Mouse (Mus musculus) liver, embryonic 11.5 days (tissue): ENCODE measurements around the gene Celf2. TPM values are rescaled to one million over a fixed set of nuclear protein-coding genes. Genes with fewer than 3 reads are reported as not detected.

ENCODE experiments used
- ATAC-seq: fragments of 200-750 bp; cut with Nextera tagmentation; replicated peaks from 2 replicates; pipeline ENCODE4 v1.8.0; 2017; ENCODE audit warnings: moderate number of reproducible peaks, mild to moderate bottlenecking, moderate TSS enrichment, moderate library complexity; ENCODE audit not compliant: low FRiP score
- DNase-seq: peaks from one replicate; pipeline ENCODE4 v3.0.0-alpha.2; 2017; ENCODE audit warnings: low spot score
- H3K27ac ChIP-seq: fragments of 300-500 bp; sonication (generic); 2 replicates; pipeline ENCODE4 v1.5.1; 2014; ENCODE audit warnings: mild to moderate bottlenecking, low read depth, low read length, control low read depth
- H3K27me3 ChIP-seq: fragments of 300-500 bp; sonication (generic); replicated peaks from 2 replicates; pipeline ENCODE4 v1.6.1; 2014; ENCODE audit warnings: low read length, mixed read lengths; ENCODE audit not compliant: control insufficient read depth, insufficient read depth
- H3K36me3 ChIP-seq: fragments of 300-500 bp; sonication (generic); 2 replicates; pipeline ENCODE4 v1.6.1; 2014; ENCODE audit warnings: mild to moderate bottlenecking, low read length, moderate library complexity, mixed read lengths; ENCODE audit not compliant: control insufficient read depth, insufficient read depth
- H3K4me1 ChIP-seq: fragments of 300-500 bp; sonication (generic); replicated peaks from 2 replicates; pipeline ENCODE4 v1.6.1; 2014; ENCODE audit warnings: low read length, mixed read lengths; ENCODE audit not compliant: control insufficient read depth, insufficient read depth
- H3K4me2 ChIP-seq: fragments of 300-500 bp; sonication (generic); 2 replicates; pipeline ENCODE4 v1.6.1; 2014; ENCODE audit warnings: mild to moderate bottlenecking, control low read depth, moderate library complexity
- H3K4me3 ChIP-seq: fragments of 300-500 bp; sonication (generic); 2 replicates; pipeline ENCODE4 v1.5.1; 2014; ENCODE audit warnings: low read depth, low read length, control low read depth
- H3K9ac ChIP-seq: fragments of 300-500 bp; sonication (generic); 2 replicates; pipeline ENCODE4 v1.6.1; 2014; ENCODE audit warnings: low read depth, low read length, control low read depth
- H3K9me3 ChIP-seq: fragments of 300-500 bp; sonication (generic); 2 replicates; pipeline ENCODE4 v1.6.1; 2016; ENCODE audit warnings: low read length, inconsistent platforms, mixed read lengths; ENCODE audit not compliant: control insufficient read depth
- WGBS: fragments of 180-500 bp; shearing (Covaris S2); extraction: QIAGEN DNeasy Blood & Tissue Kit; methylation state at CpG from one replicate; pipeline ENCODE4 v1.1.7; 2014; 5-methylcytosine and 5-hydroxymethylcytosine counted together
- polyA plus RNA-seq: library from polyadenylated mRNA; unstranded; fragments of >200 nt; fragmentation: Nextera tagmentation; extraction: Ambion mirVana; gene quantifications from 2 replicates; pipeline ENCODE4 v1.2.1, GENCODE M21; 2014

Gene Celf2
- polyA plus RNA-seq, 1 experiment from 2014 or later: 21.1 TPM

DNA sequence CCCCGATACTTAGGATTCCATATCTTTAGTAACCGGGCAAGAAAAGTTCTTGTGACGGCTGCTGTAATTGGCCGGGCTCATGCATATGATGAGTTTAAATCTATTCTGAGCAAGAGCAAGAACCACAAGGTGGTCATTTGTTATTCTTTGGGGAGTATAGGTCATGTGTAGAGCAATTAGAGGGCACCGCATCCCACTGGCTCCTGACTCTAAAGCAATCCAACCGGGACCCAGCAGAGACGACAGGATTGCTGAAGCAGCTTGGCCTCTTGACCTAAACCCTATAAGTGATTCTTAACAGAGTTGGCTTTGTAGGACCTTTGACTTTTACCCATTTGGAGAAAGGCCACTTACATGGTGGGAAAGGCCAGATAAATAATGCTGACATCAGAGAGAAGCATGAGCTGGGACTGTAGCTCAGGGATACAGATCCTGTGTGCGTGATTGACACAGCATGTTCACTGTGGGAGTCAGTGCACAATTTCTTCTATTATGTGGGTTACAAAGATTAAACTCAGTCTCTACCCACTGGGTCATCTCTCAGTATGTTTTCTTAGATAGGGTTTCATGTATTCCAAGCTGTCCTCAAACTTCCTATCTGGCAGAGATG lies 338.2 kb downstream of the Celf2 start:
- WGBS: 77% methylated on average over 8 of the region's 8 CpGs
- Histone ChIP-seq H3K9ac (no peak overlapping the region), H3K27me3 (no peaks in the 10 kb centered on the region), H3K4me2 (no peak overlapping the region), H3K27ac (no peak overlapping the region), H3K4me3 (no peak overlapping the region), H3K4me1 (no peaks in the 10 kb centered on the region), H3K9me3 (no peaks in the 10 kb centered on the region), H3K36me3 (no peaks in the 10 kb centered on the region)
- ATAC-seq: no peak
- no peak for DNase-seq

DNA sequence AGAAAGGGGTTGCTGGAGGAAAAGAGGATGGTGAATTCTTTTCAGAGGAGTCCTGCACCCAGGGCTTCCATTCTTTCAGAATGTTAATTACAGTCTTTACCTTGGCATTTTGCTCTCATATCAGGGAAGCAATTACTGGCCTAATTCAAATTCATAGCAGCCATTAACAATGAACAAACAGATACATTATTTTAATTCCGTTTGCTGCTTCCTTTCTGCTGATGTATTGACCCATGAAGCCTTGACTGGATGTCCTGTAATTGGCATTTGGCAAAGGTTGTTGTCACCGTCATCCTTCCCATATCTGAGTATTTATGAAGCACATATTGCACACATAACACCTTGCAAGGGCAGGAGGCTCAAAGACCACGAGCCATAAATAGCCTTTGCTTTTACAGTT lies 343.6 kb downstream of the Celf2 start:
- Histone ChIP-seq H3K27me3 (no peaks in the 10 kb centered on the region), H3K9me3 (no peaks in the 10 kb centered on the region), H3K4me3 (no peak overlapping the region), H3K9ac (no peak overlapping the region), H3K4me1 (no peaks in the 10 kb centered on the region), H3K36me3 (no peaks in the 10 kb centered on the region), H3K4me2 (no peak overlapping the region), H3K27ac (no peak overlapping the region)
- DNase-seq (no peak), ATAC-seq (no peak)
- 71% methylated on average over 3 of the region's 3 CpGs for WGBS

DNA sequence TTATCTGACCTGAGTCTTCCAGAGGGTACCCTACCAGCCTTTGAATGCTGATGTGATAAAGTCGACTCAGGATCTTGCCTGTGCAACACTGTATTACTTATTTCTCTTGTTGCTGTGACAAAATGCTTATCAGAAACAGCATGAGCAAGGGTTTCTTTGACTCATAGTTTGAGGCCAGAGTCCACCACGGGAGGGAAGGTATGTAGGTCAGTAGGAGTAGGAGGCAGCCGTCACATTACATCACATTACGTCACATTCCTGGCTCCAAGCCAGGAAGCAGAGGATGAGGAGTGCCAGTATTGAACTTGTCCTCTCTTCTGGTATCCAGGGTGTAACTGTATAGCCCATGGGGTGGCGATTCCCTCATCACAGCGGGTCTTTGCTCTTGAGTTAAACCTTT lies 349.3 kb downstream of the Celf2 start:
- H3K9ac ChIP-seq: no peak overlapping the region
- H3K36me3 ChIP-seq: no peaks in the 10 kb centered on the region
- H3K27me3 ChIP-seq: no peaks in the 10 kb centered on the region
- H3K4me3 ChIP-seq: no peak overlapping the region
- H3K4me2 ChIP-seq: no peak overlapping the region
- ATAC-seq (no peak), DNase-seq (no peak)
- no peak overlapping the region for H3K27ac ChIP-seq
- 65% methylated on average over 6 of the region's 6 CpGs for WGBS
- H3K9me3 ChIP-seq: no peaks in the 10 kb centered on the region
- H3K4me1 ChIP-seq: no peaks in the 10 kb centered on the region

DNA sequence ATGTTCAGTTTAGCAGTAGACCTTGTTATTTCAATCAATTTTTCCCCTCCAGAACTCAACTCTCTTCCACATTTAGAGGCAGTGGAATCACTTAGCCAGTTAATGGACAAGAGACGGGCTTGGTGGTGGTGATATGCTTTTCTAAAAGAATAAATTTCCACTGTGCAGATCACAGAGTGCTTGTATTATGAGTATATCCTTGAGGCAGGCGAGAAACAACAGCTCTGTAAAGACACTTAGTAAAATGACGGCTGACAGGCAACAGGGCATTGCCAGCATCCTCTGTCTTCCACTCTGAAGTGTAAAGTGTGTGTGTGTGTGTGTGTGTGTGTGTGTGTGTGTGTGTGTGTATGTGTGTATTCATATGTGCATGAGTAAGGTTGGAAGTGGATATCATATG lies 362.1 kb downstream of the Celf2 start:
- DNase-seq: no peak
- Histone ChIP-seq H3K4me2 (no peak overlapping the region), H3K27me3 (no peaks in the 10 kb centered on the region), H3K36me3 (no peaks in the 10 kb centered on the region), H3K27ac (no peak overlapping the region), H3K4me1 (no peaks in the 10 kb centered on the region), H3K9ac (no peak overlapping the region), H3K9me3 (no peaks in the 10 kb centered on the region), H3K4me3 (no peak overlapping the region)
- ATAC-seq: no peak
- WGBS: 83% methylated on average over 3 of the region's 3 CpGs

DNA sequence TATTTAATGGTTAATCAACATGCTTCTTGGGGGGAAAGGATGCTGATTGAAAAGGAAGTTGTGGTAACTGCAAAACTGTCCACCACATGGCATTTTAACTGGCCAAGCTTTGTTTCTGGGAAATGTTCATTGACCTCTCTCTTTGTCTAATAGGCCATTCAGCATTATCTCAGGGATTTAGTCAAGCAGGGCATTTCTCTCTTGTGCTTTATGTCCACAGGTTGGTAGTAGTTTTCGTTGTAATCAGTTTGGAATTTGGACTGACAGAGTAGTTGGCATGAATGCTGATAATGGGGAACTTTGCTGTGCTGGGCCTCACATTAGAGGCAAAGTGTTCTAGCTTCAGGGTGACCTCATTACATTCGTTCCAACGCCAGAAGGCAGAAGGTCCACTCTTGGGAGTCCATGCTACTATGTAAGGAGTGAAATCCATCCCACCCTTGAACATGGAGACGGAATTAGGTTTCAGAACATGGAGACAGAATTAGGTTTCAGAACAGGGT lies 363.8 kb downstream of the Celf2 start:
- no peaks in the 10 kb centered on the region for H3K36me3 ChIP-seq
- WGBS: 74% methylated on average over 4 of the region's 4 CpGs
- ATAC-seq: no peak
- DNase-seq: no peak
- no peaks in the 10 kb centered on the region for H3K9me3 ChIP-seq
- no peak overlapping the region for H3K9ac ChIP-seq
- no peak overlapping the region for H3K4me3 ChIP-seq
- H3K4me2 ChIP-seq: no peak overlapping the region
- no peaks in the 10 kb centered on the region for H3K4me1 ChIP-seq
- no peaks in the 10 kb centered on the region for H3K27me3 ChIP-seq
- H3K27ac ChIP-seq: no peak overlapping the region

DNA sequence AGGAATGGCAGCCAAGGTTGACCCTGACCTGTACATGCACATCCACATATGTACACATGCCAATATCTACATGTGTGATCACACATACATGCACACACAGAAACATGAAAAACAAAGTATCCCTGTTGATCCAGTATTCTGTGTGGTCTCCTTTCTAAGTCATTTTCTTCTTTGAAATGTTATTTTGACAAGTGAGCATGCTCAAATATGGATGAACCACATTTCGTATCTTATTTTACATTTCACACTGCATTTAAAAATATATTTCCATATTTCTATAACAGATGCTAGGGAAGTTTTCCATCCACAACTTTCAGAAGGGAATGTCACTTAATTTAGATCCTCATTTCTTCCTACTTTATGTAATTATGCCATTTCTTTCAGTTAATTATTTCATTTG lies 364.5 kb downstream of the Celf2 start:
- Histone ChIP-seq H3K9ac (no peak overlapping the region), H3K9me3 (no peaks in the 10 kb centered on the region), H3K36me3 (no peaks in the 10 kb centered on the region), H3K4me1 (no peaks in the 10 kb centered on the region), H3K27me3 (no peaks in the 10 kb centered on the region), H3K4me3 (no peak overlapping the region), H3K27ac (no peak overlapping the region), H3K4me2 (no peak overlapping the region)
- no peak for DNase-seq
- no peak for ATAC-seq
- 71% methylated on average over 1 of the region's 1 CpGs for WGBS

DNA sequence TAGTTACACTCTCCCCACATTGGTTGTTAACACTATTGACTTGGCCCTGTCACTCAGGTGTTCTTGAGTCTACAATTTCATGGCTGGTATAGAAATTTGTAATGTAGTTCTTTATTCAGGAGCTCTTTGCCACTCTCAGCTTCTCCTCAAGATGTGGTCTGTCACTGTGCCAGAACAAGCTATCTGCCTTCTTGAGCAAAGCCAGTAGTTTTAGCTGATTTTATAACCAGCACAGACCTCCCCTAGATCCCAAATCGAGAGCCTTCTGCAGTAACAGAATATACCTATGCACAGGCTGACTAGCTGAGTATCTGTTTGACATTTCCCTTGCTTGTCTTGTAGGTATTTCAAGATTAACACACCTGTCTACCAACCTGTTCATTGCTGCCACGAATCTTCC lies 386.0 kb downstream of the Celf2 start:
- Histone ChIP-seq H3K36me3 (no peaks in the 10 kb centered on the region), H3K27ac (no peak overlapping the region), H3K27me3 (no peaks in the 10 kb centered on the region), H3K4me2 (no peak overlapping the region), H3K4me3 (no peak overlapping the region), H3K9me3 (no peaks in the 10 kb centered on the region), H3K4me1 (no peaks in the 10 kb centered on the region), H3K9ac (no peak overlapping the region)
- WGBS: 74% methylated on average over 2 of the region's 2 CpGs
- no peak for ATAC-seq
- no peak for DNase-seq

DNA sequence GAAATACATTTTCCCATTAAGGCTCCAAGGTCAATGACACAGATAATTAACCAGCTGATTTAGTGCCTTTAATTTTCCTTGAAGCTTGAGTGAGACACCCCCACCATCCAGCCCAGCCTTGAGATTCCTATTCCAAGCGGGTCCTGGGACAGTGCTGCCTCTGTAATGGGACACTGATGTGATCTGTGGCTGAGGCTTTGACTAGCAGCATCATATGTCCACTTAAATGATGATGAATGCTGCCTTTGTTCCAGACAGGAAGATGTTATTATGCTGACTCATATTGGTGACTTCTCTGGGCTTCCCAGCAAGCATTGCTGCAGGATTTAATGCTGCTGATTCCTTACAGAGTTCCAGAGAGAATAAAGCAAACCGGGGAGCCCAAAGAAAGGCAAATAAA lies 393.6 kb downstream of the Celf2 start:
- Histone ChIP-seq H3K4me2 (no peak overlapping the region), H3K9ac (no peak overlapping the region), H3K27ac (no peak overlapping the region), H3K9me3 (no peaks in the 10 kb centered on the region), H3K27me3 (no peaks in the 10 kb centered on the region), H3K36me3 (no peaks in the 10 kb centered on the region), H3K4me3 (no peak overlapping the region), H3K4me1 (no peaks in the 10 kb centered on the region)
- ATAC-seq (no peak), DNase-seq (no peak)
- 50% methylated on average over 2 of the region's 2 CpGs for WGBS

DNA sequence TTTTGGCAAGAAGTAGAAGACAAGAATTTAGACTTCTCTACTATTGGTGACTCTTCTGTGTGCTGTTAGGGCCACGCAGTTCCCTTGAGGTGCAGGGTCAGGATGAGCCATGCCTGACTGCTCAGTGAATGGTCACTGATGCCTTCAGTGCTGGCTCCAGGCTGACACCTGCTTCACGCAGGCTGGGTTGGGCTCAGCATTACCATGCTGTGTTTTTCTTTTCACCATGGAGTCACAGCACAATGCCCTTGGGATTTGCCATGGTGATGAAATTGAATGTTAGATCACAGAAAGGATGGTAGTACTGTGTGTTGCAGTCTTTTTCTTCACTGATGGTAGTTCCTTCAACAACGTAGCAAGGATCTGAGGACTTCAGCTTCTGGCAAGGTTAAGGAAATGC lies 394.2 kb downstream of the Celf2 start:
- Histone ChIP-seq H3K27me3 (no peaks in the 10 kb centered on the region), H3K27ac (no peak overlapping the region), H3K4me1 (no peaks in the 10 kb centered on the region), H3K4me2 (no peak overlapping the region), H3K9me3 (no peaks in the 10 kb centered on the region), H3K4me3 (no peak overlapping the region), H3K36me3 (no peaks in the 10 kb centered on the region), H3K9ac (no peak overlapping the region)
- DNase-seq (no peak), ATAC-seq (no peak)
- WGBS: 70% methylated on average over 3 of the region's 3 CpGs
